Mouse (Mus musculus) forebrain, postnatal 0 days (tissue): Measurements from ENCODE around the gene AL732309.1. TPM values are rescaled to one million over a fixed set of nuclear protein-coding genes. Genes with fewer than 3 reads are reported as not detected.
A peak's percentile ranks its signal among the peaks of the same experiment; 100 is the strongest.

Experiments used
- ATAC-seq: fragments of 200-750 bp; cut with Nextera tagmentation; 2 replicates; pipeline ENCODE4 v1.8.0; 2017; ENCODE audit warnings: mild to moderate bottlenecking, moderate library complexity
- DNase-seq: peaks from one replicate; pipeline ENCODE4 v3.0.0-alpha.2; 2015
- H3K27ac ChIP-seq: fragments of 300-500 bp; sonication (generic); 2 replicates; pipeline ENCODE4 v1.5.1; 2014; ENCODE audit warnings: low read depth, mild to moderate bottlenecking, antibody characterized with exemption, low read length, moderate library complexity, mixed read lengths
- H3K27me3 ChIP-seq: fragments of 300-500 bp; sonication (generic); 2 replicates; pipeline ENCODE4 v1.6.1; 2014; ENCODE audit warnings: mild to moderate bottlenecking, low read length, mixed read lengths; ENCODE audit not compliant: insufficient read depth
- H3K36me3 ChIP-seq: fragments of 300-500 bp; sonication (generic); 2 replicates; pipeline ENCODE4 v1.6.1; 2014; ENCODE audit warnings: mild to moderate bottlenecking, moderate library complexity; ENCODE audit not compliant: insufficient read depth
- H3K4me1 ChIP-seq: fragments of 300-500 bp; sonication (generic); 2 replicates; pipeline ENCODE4 v1.6.1; 2014; ENCODE audit warnings: antibody characterized with exemption; ENCODE audit not compliant: insufficient read depth
- H3K4me2 ChIP-seq: fragments of 300-500 bp; sonication (generic); 2 replicates; pipeline ENCODE4 v1.6.1; 2014; ENCODE audit warnings: low read depth, mild to moderate bottlenecking, moderate library complexity
- H3K4me3 ChIP-seq: fragments of 300-500 bp; sonication (generic); 2 replicates; pipeline ENCODE4 v1.5.1; 2014; ENCODE audit warnings: low read depth, low read length, mixed read lengths
- H3K9ac ChIP-seq: fragments of 300-500 bp; sonication (generic); 2 replicates; pipeline ENCODE4 v1.6.1; 2014; ENCODE audit warnings: mild to moderate bottlenecking
- H3K9me3 ChIP-seq: fragments of 300-500 bp; sonication (generic); 2 replicates; pipeline ENCODE4 v1.6.1; 2016; ENCODE audit warnings: low read length
- CTCF ChIP-seq: sonication (generic); IDR thresholded peaks from 2 replicates; pipeline ENCODE4 v1.5.1; 2016; ENCODE audit warnings: antibody characterized with exemption, control low read depth, low read depth
- WGBS: fragments of 180-500 bp; shearing (Covaris S2); extraction: QIAGEN DNeasy Blood & Tissue Kit; methylation state at CpG from one replicate; pipeline ENCODE4 v1.1.7; 2014; 5-methylcytosine and 5-hydroxymethylcytosine counted together
- polyA plus RNA-seq: library from polyadenylated mRNA; unstranded; fragments of >200 nt; fragmentation: Nextera tagmentation; extraction: Ambion mirVana; gene quantifications from 2 replicates; pipeline ENCODE4 v1.2.1, GENCODE M21; 2015
- total RNA-seq: library from RNA; depleted of rRNA; stranded (reverse); fragments of >200 nt; gene quantifications from 2 replicates; pipeline ENCODE4 v1.2.3, GENCODE M21; 2014

The AL732309.1 gene
- total and polyA plus RNA-seq, 2 experiments from 2014 or later: 3.0 to 10.1 TPM

DNA sequence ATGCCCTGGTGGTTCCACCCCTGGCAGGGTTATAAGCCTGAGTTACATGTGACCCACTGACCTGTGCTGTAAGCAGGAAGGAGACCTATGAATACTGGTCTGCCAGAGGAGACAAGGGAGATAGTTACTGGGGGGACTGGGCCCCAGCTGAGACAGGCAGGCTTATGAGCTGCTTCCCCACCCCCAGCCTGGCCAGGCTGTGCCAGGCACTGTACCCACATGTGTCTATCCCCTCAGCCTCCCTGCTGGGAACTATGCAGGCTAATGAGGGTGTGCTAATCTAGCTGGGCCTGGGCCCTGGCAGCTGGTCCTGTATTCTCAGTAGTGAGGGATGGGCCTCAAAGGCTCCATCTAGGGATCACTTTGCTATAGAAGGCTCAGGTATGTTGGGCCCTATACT is 20.6 kb upstream of the AL732309.1 start:
- H3K9ac ChIP-seq: no peak overlapping the region
- no peak overlapping the region for H3K4me3 ChIP-seq
- H3K27me3 ChIP-seq: no peaks in the 10 kb centered on the region
- 0 out of 2 replicates have a peak overlapping the region, but pooled peaks have one; percentile 35 for H3K4me2 ChIP-seq
- H3K27ac ChIP-seq: no peak overlapping the region
- ATAC-seq (no peak), DNase-seq (no peak)
- H3K4me1 ChIP-seq: peaks cover 42% of the 10 kb centered on the region
- no peaks in the 10 kb centered on the region for H3K9me3 ChIP-seq
- no peak for TF ChIP-seq CTCF
- H3K36me3 ChIP-seq: peaks cover 25% of the 10 kb centered on the region

GRCm38 (mm10) chr2:25266720-25267119 is 20.1 kb upstream of the AL732309.1 start:
- H3K27ac ChIP-seq: 0 out of 2 replicates have a peak overlapping the region, but pooled peaks have one; percentile 16

GRCm38 (mm10) chr2:25265897-25266656 is 19.4 kb upstream of the AL732309.1 start:
- 51% methylated on average over 6 of the region's 6 CpGs for WGBS
- peaks cover 36% of the 10 kb centered on the region for H3K4me1 ChIP-seq
- ATAC-seq: no peak

More at GRCm38 (mm10) chr2:25266720-25267119, 20.1 kb upstream of the AL732309.1 start:
- H3K36me3 ChIP-seq: peaks cover 25% of the 10 kb centered on the region
- no peak for ATAC-seq
- H3K9ac ChIP-seq: no peak overlapping the region
- no peak overlapping the region for H3K4me3 ChIP-seq
- WGBS: 22% methylated on average over 2 of the region's 2 CpGs
- no peaks in the 10 kb centered on the region for H3K27me3 ChIP-seq
- H3K9me3 ChIP-seq: no peaks in the 10 kb centered on the region
- H3K4me1 ChIP-seq: peaks cover 42% of the 10 kb centered on the region
- no peak for DNase-seq
- H3K4me2 ChIP-seq: peak overlapping the region; percentile 35
- TF ChIP-seq CTCF: no peak

DNA sequence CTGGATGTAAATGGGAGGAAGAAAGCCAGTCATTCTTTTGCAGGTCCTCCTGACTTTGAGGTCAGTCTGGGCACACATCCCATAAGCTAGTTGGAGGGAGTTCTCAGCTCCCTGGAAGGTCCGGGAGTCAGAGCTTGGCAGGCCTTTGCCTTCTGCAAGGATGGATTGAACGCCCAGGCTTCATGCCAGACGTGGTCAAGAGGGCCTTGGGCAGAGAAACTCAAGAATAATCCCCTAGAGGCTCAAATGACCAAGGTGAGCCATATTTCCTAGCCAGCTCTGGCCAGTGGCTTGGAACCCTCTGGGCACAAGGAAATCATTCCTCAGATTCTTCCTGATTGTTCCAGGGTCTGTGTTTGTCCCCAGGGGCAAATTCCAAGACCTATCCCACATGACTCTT is 18.2 kb upstream of the AL732309.1 start:
- peaks cover 13% of the 10 kb centered on the region for H3K36me3 ChIP-seq
- no peaks in the 10 kb centered on the region for H3K27me3 ChIP-seq
- H3K9me3 ChIP-seq: no peaks in the 10 kb centered on the region
- no peak overlapping the region for H3K4me3 ChIP-seq
- DNase-seq: no peak
- no peak for TF ChIP-seq CTCF
- ATAC-seq: no peak
- H3K4me2 ChIP-seq: peak overlapping the region; percentile 91
- 51% methylated on average over 3 of the region's 3 CpGs for WGBS
- H3K9ac ChIP-seq: no peak overlapping the region; the same call in 1 of the 2 replicates
- no peak overlapping the region for H3K27ac ChIP-seq
- H3K4me1 ChIP-seq: peaks cover 33% of the 10 kb centered on the region

More at GRCm38 (mm10) chr2:25265897-25266656, 19.4 kb upstream of the AL732309.1 start:
- H3K36me3 ChIP-seq: peaks cover 25% of the 10 kb centered on the region
- DNase-seq: no peak
- H3K4me3 ChIP-seq: 0 out of 2 replicates have a peak overlapping the region, but pooled peaks have one; percentile 5
- H3K27me3 ChIP-seq: no peaks in the 10 kb centered on the region
- H3K27ac ChIP-seq: peak overlapping the region; percentile 16; the same call in 1 of the 2 replicates
- no peaks in the 10 kb centered on the region for H3K9me3 ChIP-seq
- H3K9ac ChIP-seq: peak overlapping the region; percentile 35
- TF ChIP-seq CTCF: no peak
- H3K4me2 ChIP-seq: peak overlapping the region; percentile 35

GRCm38 (mm10) chr2:25264286-25264660 is 17.6 kb upstream of the AL732309.1 start:
- no peak for ATAC-seq
- no peak overlapping the region for H3K4me3 ChIP-seq
- peaks cover 33% of the 10 kb centered on the region for H3K4me1 ChIP-seq
- no peaks in the 10 kb centered on the region for H3K9me3 ChIP-seq
- 82% methylated on average over 5 of the region's 5 CpGs for WGBS
- DNase-seq: no peak
- peaks cover 9% of the 10 kb centered on the region for H3K36me3 ChIP-seq
- no peaks in the 10 kb centered on the region for H3K27me3 ChIP-seq
- no peak for TF ChIP-seq CTCF
- no peak overlapping the region; the same call in 1 of the 2 replicates for H3K9ac ChIP-seq
- H3K4me2 ChIP-seq: peak overlapping the region; percentile 91
- no peak overlapping the region for H3K27ac ChIP-seq

GRCm38 (mm10) chr2:25263623-25264285 is 17.1 kb upstream of the AL732309.1 start:
- Histone ChIP-seq H3K9ac (peak overlapping the region; percentile 66), H3K9me3 (no peaks in the 10 kb centered on the region), H3K27me3 (no peaks in the 10 kb centered on the region), H3K4me3 (peak overlapping the region; percentile 76), H3K27ac (no peak overlapping the region), H3K36me3 (peaks cover 4% of the 10 kb centered on the region; the same call in 1 of the 2 replicates), H3K4me1 (peaks cover 33% of the 10 kb centered on the region), H3K4me2 (peak overlapping the region; percentile 91)
- ATAC-seq (no peak), DNase-seq (no peak)
- TF ChIP-seq CTCF: no peak
- WGBS: 21% methylated on average over 12 of the region's 12 CpGs
